Mouse (Mus musculus) cerebellum, postnatal 14 days (tissue): ENCODE measurements around the gene Hivep3.

ENCODE experiments used
- DNase-seq, 2 experiments: peaks; one replicate each; pipeline ENCODE4 v3.0.0; 2021; ENCODE audit warnings: mixed read lengths in 2 of 2

The Hivep3 gene

GRCm38 (mm10) chr4:120062754-120063153 lies 329.2 kb downstream of the Hivep3 start:
- DNase-seq = no peak

GRCm38 (mm10) chr4:120063353-120064124 lies 330.0 kb downstream of the Hivep3 start:
- DNase-seq = no peak

- DNase-seq = no peak
Measured at GRCm38 (mm10) chr4:120064696-120065095, 331.1 kb downstream of the Hivep3 start, which contains the start of gene AL607142.1. Gene AL607142.1, plus strand, starts transcription at chr4:120064996.

- DNase-seq = peak in 1 of 2 experiments; percentile 33
Measured at GRCm38 (mm10) chr4:120066841-120067591, 333.4 kb downstream of the Hivep3 start.

- peak in 1 of 2 experiments; percentile 40 for DNase-seq
Measured at GRCm38 (mm10) chr4:120067592-120068235, 334.1 kb downstream of the Hivep3 start.

GRCm38 (mm10) chr4:120068883-120069581 lies 335.4 kb downstream of the Hivep3 start:
- no peak for DNase-seq

- DNase-seq = no peak
Measured at GRCm38 (mm10) chr4:120069582-120069980, 336.0 kb downstream of the Hivep3 start.

- no peak for DNase-seq
Measured at GRCm38 (mm10) chr4:120071411-120071810, 337.8 kb downstream of the Hivep3 start.

- DNase-seq = peak in 1 of 2 experiments; percentile 32
Measured at GRCm38 (mm10) chr4:120071842-120072507, 338.4 kb downstream of the Hivep3 start.

GRCm38 (mm10) chr4:120074061-120074460 lies 340.5 kb downstream of the Hivep3 start:
- DNase-seq = peak; percentile 41 to 52

GRCm38 (mm10) chr4:120077322-120077721 lies 343.7 kb downstream of the Hivep3 start:
- DNase-seq = no peak

GRCm38 (mm10) chr4:120082527-120082926 lies 348.9 kb downstream of the Hivep3 start:
- no peak for DNase-seq

GRCm38 (mm10) chr4:120083700-120084099 lies 350.1 kb downstream of the Hivep3 start:
- no peak for DNase-seq

GRCm38 (mm10) chr4:120089536-120089935 lies 356.0 kb downstream of the Hivep3 start:
- peak; percentile 78 to 82 for DNase-seq

GRCm38 (mm10) chr4:120091997-120092783 lies 358.6 kb downstream of the Hivep3 start:
- peak; percentile 53 to 62 for DNase-seq

GRCm38 (mm10) chr4:120096935-120097334 lies 363.4 kb downstream of the Hivep3 start:
- DNase-seq = no peak

GRCm38 (mm10) chr4:120101186-120101585 lies 367.6 kb downstream of the Hivep3 start:
- no peak for DNase-seq

- DNase-seq = peak; percentile 90 to 94
Measured at GRCm38 (mm10) chr4:120104599-120104998, 371.0 kb downstream of the Hivep3 start.

- peak in 1 of 2 experiments; percentile 37 for DNase-seq
Measured at GRCm38 (mm10) chr4:120106362-120106761, 372.8 kb downstream of the Hivep3 start.

GRCm38 (mm10) chr4:120107787-120108186 lies 374.2 kb downstream of the Hivep3 start:
- DNase-seq = no peak

- DNase-seq = no peak
Measured at GRCm38 (mm10) chr4:120115516-120115915, 381.9 kb downstream of the Hivep3 start.
